Mouse (Mus musculus) kidney, adult 2 months (tissue): ENCODE measurements around the gene Lage3. TPM values are rescaled to one million over a fixed set of nuclear protein-coding genes. Genes with fewer than 3 reads are reported as not detected.
"Not testable (repeated sequence)": the region's sequence is repeated elsewhere in the genome, so short reads cannot be mapped to it uniquely, and the experiment has no call there.

Experiments
- DNase-seq: peaks from one replicate; pipeline ENCODE4 v3.0.0; 2021
- H3K27ac ChIP-seq: fragments of 200-500 bp; 2 replicates; pipeline ENCODE4 v1.5.1; 2012; ENCODE audit warnings: low read depth, low read length, control low read depth, inconsistent platforms; ENCODE audit not compliant: insufficient read depth
- H3K27me3 ChIP-seq: fragments of 200-500 bp; replicated peaks from 2 replicates; pipeline ENCODE4 v1.6.1; 2012; ENCODE audit warnings: mild to moderate bottlenecking, moderate library complexity, low read length, inconsistent platforms; ENCODE audit not compliant: control insufficient read depth, insufficient read depth
- H3K36me3 ChIP-seq: fragments of 200-500 bp; 2 replicates; pipeline ENCODE4 v1.6.1; 2012; ENCODE audit warnings: mild to moderate bottlenecking, moderate library complexity, low read length, inconsistent platforms; ENCODE audit not compliant: control insufficient read depth, insufficient read depth
- H3K4me1 ChIP-seq: fragments of 200-500 bp; 2 replicates; pipeline ENCODE4 v1.6.1; 2011; ENCODE audit warnings: low read length; ENCODE audit not compliant: control insufficient read depth, insufficient read depth
- H3K4me3 ChIP-seq: fragments of 200-500 bp; 2 replicates; pipeline ENCODE4 v1.5.1; 2011; ENCODE audit warnings: mild to moderate bottlenecking, low read depth, low read length, control low read depth; ENCODE audit not compliant: insufficient read depth
- CTCF ChIP-seq: fragments of 200-500 bp; conservative IDR thresholded peaks from 2 replicates; pipeline ENCODE4 v1.5.1; 2011; ENCODE audit warnings: low read depth, mild to moderate bottlenecking, control low read depth, low read length, moderate library complexity, mixed read lengths; ENCODE audit not compliant: insufficient read depth, insufficient read length
- POLR2A ChIP-seq: fragments of 200-500 bp; IDR thresholded peaks from one replicate; pipeline ENCODE4 v1.6.1; 2011; ENCODE audit warnings: low read depth, low read length, control low read depth
- WGBS: fragments of 180-500 bp; shearing (Covaris S2); methylation state at CpG from one replicate; pipeline ENCODE4 v1.1.7; 2018; 5-methylcytosine and 5-hydroxymethylcytosine counted together
- polyA plus RNA-seq: library from polyadenylated mRNA; depleted of rRNA; stranded (reverse); fragments of >200 nt; gene quantifications from 2 replicates; pipeline ENCODE4 v1.2.3, GENCODE M21; 2012

Lage3 gene
- polyA plus RNA-seq, 1 experiment = 81.7 TPM

DNA sequence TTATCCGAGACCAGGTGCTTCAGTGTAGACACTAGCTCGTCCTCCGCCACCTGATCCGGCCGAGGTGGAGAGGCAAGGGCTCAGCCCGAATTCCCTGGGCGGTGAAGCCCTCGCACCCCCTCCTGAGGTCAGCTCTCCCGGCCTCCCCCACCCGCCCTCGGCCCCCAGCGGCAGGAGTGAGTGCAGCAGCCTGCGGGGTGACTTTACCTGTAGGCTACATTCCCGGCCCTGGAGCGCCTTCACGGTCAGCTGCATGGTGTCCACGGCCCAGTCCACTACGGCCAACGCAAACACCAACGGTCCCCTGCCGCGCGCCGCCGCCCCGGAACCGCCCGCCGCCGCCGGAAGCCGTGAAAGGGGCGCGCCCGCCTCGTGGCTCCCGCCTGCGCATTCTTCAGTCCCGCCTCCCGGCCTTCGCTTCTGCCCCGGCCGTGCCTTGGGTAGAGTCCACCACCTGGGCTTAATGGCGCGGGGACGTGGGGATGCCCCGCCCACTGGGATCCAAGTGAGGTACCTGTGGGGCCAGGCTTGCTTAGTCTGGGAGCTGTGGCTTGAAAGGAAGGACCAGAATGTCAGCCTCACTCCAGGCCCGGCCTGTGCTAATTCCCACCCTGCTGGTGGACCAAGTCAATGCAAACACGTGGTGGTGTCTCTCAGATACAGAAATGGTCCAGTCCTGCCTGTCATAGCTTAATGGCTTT, 14.9 kb upstream of the Lage3 start:
- peak; percentile 87 for DNase-seq
- H3K4me1 ChIP-seq = peaks cover 9% of the 10 kb centered on the region; the same call in 1 of the 2 replicates
- H3K4me3 ChIP-seq = peak overlapping the region; percentile 80
- WGBS = 1% methylated on average over 47 of the region's 49 CpGs
- TF ChIP-seq POLR2A (no peak), CTCF (no peak)
- H3K27ac ChIP-seq = peak overlapping the region; percentile 74
- no peaks in the 10 kb centered on the region for H3K27me3 ChIP-seq
- H3K36me3 ChIP-seq = no peaks in the 10 kb centered on the region

- Histone ChIP-seq H3K27ac (peak overlapping the region; percentile 74), H3K4me1 (peaks cover 9% of the 10 kb centered on the region; the same call in 1 of the 2 replicates), H3K4me3 (peak overlapping the region; percentile 80), H3K27me3 (no peaks in the 10 kb centered on the region), H3K36me3 (no peaks in the 10 kb centered on the region)
- 47% methylated on average over 10 of the region's 10 CpGs for WGBS
- TF ChIP-seq POLR2A = no peak
- TF ChIP-seq CTCF = no peak
- DNase-seq = no peak
Measured at GRCm38 (mm10) chrX:74367512-74367911, 14.1 kb upstream of the Lage3 start.

DNA sequence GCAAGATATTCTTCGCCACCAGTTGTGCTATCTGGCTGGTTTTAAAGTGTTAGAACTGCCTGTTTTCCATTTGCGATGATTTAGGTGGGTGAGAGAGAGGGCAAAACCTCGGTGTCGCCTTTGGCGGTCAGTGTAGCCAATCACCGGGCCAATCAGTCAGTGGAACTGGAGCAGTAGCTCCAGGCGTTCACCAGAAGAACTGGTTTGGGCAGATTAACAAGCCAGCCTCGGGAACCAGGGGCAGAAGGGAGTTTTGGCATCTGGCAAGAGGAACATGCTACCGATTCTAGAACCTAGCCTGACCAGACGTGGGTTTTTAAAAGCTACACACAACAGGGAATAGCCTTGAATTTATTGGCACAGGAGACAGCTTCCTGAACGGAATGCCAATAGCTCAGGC, 5.8 kb upstream of the Lage3 start:
- Histone ChIP-seq H3K4me3 (no peak overlapping the region), H3K27ac (no peak overlapping the region; the same call in 1 of the 2 replicates), H3K36me3 (no peaks in the 10 kb centered on the region), H3K27me3 (no peaks in the 10 kb centered on the region), H3K4me1 (no peaks in the 10 kb centered on the region)
- peak; percentile 51 for DNase-seq
- WGBS = 35% methylated on average over 11 of the region's 11 CpGs
- TF ChIP-seq CTCF = no peak
- no peak for TF ChIP-seq POLR2A

DNA sequence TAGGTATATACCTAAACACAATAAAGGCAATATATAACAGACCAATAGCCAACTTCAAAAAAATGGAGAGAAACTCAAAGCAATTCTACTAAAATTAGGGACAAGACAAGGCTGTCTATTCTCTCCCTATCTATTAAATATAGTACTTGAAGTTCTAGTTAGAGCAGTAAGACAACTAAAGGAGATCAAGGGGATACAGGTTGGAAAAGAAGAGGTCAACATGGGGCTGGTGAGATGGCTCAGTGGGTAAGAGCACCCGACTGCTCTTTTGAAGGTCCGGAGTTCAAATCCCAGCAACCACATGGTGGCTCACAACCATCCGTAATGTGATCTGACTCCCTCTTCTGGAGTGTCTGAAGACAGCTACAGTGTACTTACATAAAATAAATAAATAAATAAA, 3.7 kb upstream of the Lage3 start:
- DNase-seq, H3K27me3 ChIP-seq, H3K4me1 ChIP-seq, H3K36me3 ChIP-seq, H3K27ac ChIP-seq, H3K4me3 ChIP-seq: not testable (repeated sequence)
- 80% methylated on average over 3 of the region's 3 CpGs for WGBS

DNA sequence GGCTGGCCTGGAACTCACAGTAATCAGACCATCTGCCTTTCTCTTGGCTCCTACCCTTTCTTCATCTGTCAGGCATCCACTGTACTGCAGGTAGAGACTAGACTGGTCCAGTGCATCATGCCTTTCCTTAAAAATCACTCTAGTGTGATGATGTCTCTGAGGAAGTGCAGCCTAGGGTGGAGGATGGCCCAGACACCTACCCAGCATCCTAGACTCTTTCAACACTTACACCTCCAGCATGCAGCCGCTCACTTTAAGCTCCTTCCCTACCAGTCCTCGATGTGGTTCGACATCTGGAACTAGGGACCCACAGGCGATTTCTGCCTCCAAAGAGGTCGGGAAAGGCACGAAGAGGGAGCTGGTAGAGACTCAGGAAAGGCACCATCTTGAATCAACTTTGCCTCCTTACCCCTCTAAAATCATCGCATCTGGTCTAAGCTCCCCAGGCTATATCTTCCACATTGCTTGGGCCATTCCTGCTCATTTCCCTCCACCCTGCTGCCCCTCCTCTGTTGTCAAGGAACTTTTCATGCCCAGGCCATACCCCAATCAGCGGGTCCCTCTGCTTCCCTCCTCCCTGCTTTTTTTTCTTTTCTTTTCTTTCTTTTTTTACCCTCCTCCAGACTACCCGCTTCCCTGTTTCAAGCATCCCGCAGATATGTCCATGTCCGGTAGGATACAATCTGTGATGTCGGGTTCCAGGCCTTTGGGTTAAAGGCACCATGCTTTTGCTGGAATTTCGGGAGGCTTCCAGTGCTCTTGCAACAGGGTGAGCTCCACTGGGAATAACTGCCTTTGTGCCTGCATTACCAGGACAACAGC, 562 bp downstream of the Lage3 start:
- Histone ChIP-seq H3K4me1 (no peaks in the 10 kb centered on the region), H3K27ac (peak overlapping the region; percentile 27; the same call in 1 of the 2 replicates), H3K4me3 (peak overlapping the region; percentile 67), H3K27me3 (no peaks in the 10 kb centered on the region), H3K36me3 (no peaks in the 10 kb centered on the region)
- TF ChIP-seq POLR2A (no peak), CTCF (no peak)
- no peak for DNase-seq
- WGBS = 4% methylated on average over 13 of the region's 13 CpGs

GRCm38 (mm10) chrX:74330166-74330930, 23.1 kb downstream of the Lage3 start:
- H3K27me3 ChIP-seq = no peaks in the 10 kb centered on the region
- DNase-seq = no peak
- no peaks in the 10 kb centered on the region for H3K36me3 ChIP-seq
- no peak overlapping the region for H3K4me3 ChIP-seq
- no peaks in the 10 kb centered on the region for H3K4me1 ChIP-seq
- no peak overlapping the region for H3K27ac ChIP-seq
- no peak for TF ChIP-seq POLR2A
- no peak for TF ChIP-seq CTCF
- 63% methylated on average over 2 of the region's 2 CpGs for WGBS

DNA sequence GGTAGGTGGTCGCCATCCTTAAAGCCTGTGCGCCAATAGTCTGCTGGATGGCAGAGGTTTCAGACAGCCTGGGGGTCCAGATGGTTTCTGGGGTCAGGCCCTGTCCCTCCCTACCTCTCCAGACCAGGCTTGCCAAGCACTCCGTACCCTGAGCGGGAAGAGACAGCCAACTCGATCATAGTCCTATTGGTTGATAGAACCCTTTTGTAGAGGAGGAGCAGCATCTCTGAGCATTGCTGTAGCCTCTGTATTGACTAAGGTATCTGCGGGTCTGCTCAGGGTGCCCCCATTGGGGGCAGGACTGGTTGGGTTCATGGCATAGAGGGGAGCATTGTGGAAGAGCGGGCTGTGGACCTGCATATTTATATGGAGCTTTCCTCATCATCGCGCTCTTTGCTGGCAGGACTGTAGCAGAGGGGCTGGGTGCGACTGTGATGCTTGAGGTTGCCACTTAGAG, 24.2 kb downstream of the Lage3 start:
- peak overlapping the region; percentile 52 for H3K4me3 ChIP-seq
- no peak for DNase-seq
- no peaks in the 10 kb centered on the region for H3K27me3 ChIP-seq
- no peaks in the 10 kb centered on the region for H3K4me1 ChIP-seq
- no peak overlapping the region for H3K27ac ChIP-seq
- no peaks in the 10 kb centered on the region for H3K36me3 ChIP-seq
- no peak for TF ChIP-seq POLR2A
- TF ChIP-seq CTCF = no peak
- 20% methylated on average over 10 of the region's 10 CpGs for WGBS
